Mouse (Mus musculus) heart, adult 8-10 months (tissue): ENCODE data around the gene Eif4ebp2. TPM values are rescaled to one million over a fixed set of nuclear protein-coding genes. Genes with fewer than 3 reads are reported as not detected.
A peak's percentile ranks its signal among the peaks of the same experiment; 100 is the strongest.

Experiments used
- DNase-seq: peaks from one replicate; pipeline ENCODE4 v3.0.0; 2022; ENCODE audit warnings: low spot score
- total RNA-seq, 4 experiments: library from RNA; stranded (reverse); gene quantifications; 2 replicates each; pipeline ENCODE4 v1.2.4; 2022

Eif4ebp2 gene
- total RNA-seq, 4 experiments from 2014 or later, result 59.5 to 77.7 (median 70.8) TPM

GRCm38 (mm10) chr10:61383021-61383714 lies 69.3 kb downstream of the Eif4ebp2 start, which contains the start of gene Pald1:
TSS of gene Pald1 (minus strand) at chr10:61383530.
- DNase-seq, result peak; percentile 82

- DNase-seq, result no peak
Measured at GRCm38 (mm10) chr10:61382281-61382731, 70.2 kb downstream of the Eif4ebp2 start.

GRCm38 (mm10) chr10:61381823-61382222 lies 70.6 kb downstream of the Eif4ebp2 start:
- no peak for DNase-seq

- DNase-seq, result no peak
Measured at GRCm38 (mm10) chr10:61380186-61380585, 72.3 kb downstream of the Eif4ebp2 start.

- no peak for DNase-seq
Measured at GRCm38 (mm10) chr10:61379340-61380040, 73.0 kb downstream of the Eif4ebp2 start.

- DNase-seq, result no peak
Measured at GRCm38 (mm10) chr10:61378698-61379097, 73.8 kb downstream of the Eif4ebp2 start.

Other genes with a start within 250 kb of the Eif4ebp2 start
- 1 to 10 TPM in 2 of 4 experiments, under 1 TPM in 2; 0.69 to 1.3 (median 0.96) TPM for gene Adamts14, start 179.2 kb downstream of the Eif4ebp2 start, total RNA-seq
- under 1 TPM in 2 of 4 experiments, not detected in 2; 0.16 to 0.23 TPM for gene Prf1, start 154.8 kb downstream of the Eif4ebp2 start, total RNA-seq
- 10 to 100 TPM; 11.3 to 21.8 (median 12.9) TPM for gene Pald1, start 69.1 kb downstream of the Eif4ebp2 start, total RNA-seq
- gene Nodal, start 34.7 kb downstream of the Eif4ebp2 start, total RNA-seq, result under 1 TPM in 1 of 4 experiments, not detected in 3; 0.11 TPM
- 10 to 100 TPM; 32.7 to 43.3 (median 40.3) TPM for gene Lrrc20, start 23.1 kb upstream of the Eif4ebp2 start, total RNA-seq
- gene Npffr1, start 142.8 kb upstream of the Eif4ebp2 start, total RNA-seq, result under 1 TPM in 2 of 4 experiments, not detected in 2; 0.08 to 0.13 TPM
- 10 to 100 TPM; 71.2 to 81.2 (median 74.4) TPM for gene Ppa1, start 195.9 kb upstream of the Eif4ebp2 start, total RNA-seq
- gene Sar1a, start 227.6 kb upstream of the Eif4ebp2 start, total RNA-seq, result 100 to 1,000 TPM; 159 to 182 (median 170) TPM
- gene Tysnd1, start 242.9 kb upstream of the Eif4ebp2 start, total RNA-seq, result 10 to 100 TPM; 21.8 to 24.1 (median 23.6) TPM